Mouse (Mus musculus) forebrain, postnatal 0 days (tissue): ENCODE results near the gene Hic1. TPM values are rescaled to one million over a fixed set of nuclear protein-coding genes. Genes with fewer than 3 reads are reported as not detected.

Experiments
- ATAC-seq: fragments of 200-750 bp; cut with Nextera tagmentation; 2 replicates; pipeline ENCODE4 v1.8.0; 2017; ENCODE audit warnings: mild to moderate bottlenecking, moderate library complexity
- DNase-seq: peaks from one replicate; pipeline ENCODE4 v3.0.0-alpha.2; 2015
- H3K27ac ChIP-seq: fragments of 300-500 bp; sonication (generic); 2 replicates; pipeline ENCODE4 v1.5.1; 2014; ENCODE audit warnings: low read depth, mild to moderate bottlenecking, antibody characterized with exemption, low read length, moderate library complexity, mixed read lengths
- H3K27me3 ChIP-seq: fragments of 300-500 bp; sonication (generic); 2 replicates; pipeline ENCODE4 v1.6.1; 2014; ENCODE audit warnings: mild to moderate bottlenecking, low read length, mixed read lengths; ENCODE audit not compliant: insufficient read depth
- H3K36me3 ChIP-seq: fragments of 300-500 bp; sonication (generic); 2 replicates; pipeline ENCODE4 v1.6.1; 2014; ENCODE audit warnings: mild to moderate bottlenecking, moderate library complexity; ENCODE audit not compliant: insufficient read depth
- H3K4me1 ChIP-seq: fragments of 300-500 bp; sonication (generic); 2 replicates; pipeline ENCODE4 v1.6.1; 2014; ENCODE audit warnings: antibody characterized with exemption; ENCODE audit not compliant: insufficient read depth
- H3K4me2 ChIP-seq: fragments of 300-500 bp; sonication (generic); 2 replicates; pipeline ENCODE4 v1.6.1; 2014; ENCODE audit warnings: low read depth, mild to moderate bottlenecking, moderate library complexity
- H3K4me3 ChIP-seq: fragments of 300-500 bp; sonication (generic); 2 replicates; pipeline ENCODE4 v1.5.1; 2014; ENCODE audit warnings: low read depth, low read length, mixed read lengths
- H3K9ac ChIP-seq: fragments of 300-500 bp; sonication (generic); 2 replicates; pipeline ENCODE4 v1.6.1; 2014; ENCODE audit warnings: mild to moderate bottlenecking
- H3K9me3 ChIP-seq: fragments of 300-500 bp; sonication (generic); 2 replicates; pipeline ENCODE4 v1.6.1; 2016; ENCODE audit warnings: low read length
- CTCF ChIP-seq: sonication (generic); IDR thresholded peaks from 2 replicates; pipeline ENCODE4 v1.5.1; 2016; ENCODE audit warnings: antibody characterized with exemption, control low read depth, low read depth
- WGBS: fragments of 180-500 bp; shearing (Covaris S2); extraction: QIAGEN DNeasy Blood & Tissue Kit; methylation state at CpG from one replicate; pipeline ENCODE4 v1.1.7; 2014; 5-methylcytosine and 5-hydroxymethylcytosine counted together
- polyA plus RNA-seq: library from polyadenylated mRNA; unstranded; fragments of >200 nt; fragmentation: Nextera tagmentation; extraction: Ambion mirVana; gene quantifications from 2 replicates; pipeline ENCODE4 v1.2.1, GENCODE M21; 2015
- total RNA-seq: library from RNA; depleted of rRNA; stranded (reverse); fragments of >200 nt; gene quantifications from 2 replicates; pipeline ENCODE4 v1.2.3, GENCODE M21; 2014

Hic1 gene
- total and polyA plus RNA-seq, 2 experiments from 2014 or later = 1.7 to 4.5 TPM

DNA sequence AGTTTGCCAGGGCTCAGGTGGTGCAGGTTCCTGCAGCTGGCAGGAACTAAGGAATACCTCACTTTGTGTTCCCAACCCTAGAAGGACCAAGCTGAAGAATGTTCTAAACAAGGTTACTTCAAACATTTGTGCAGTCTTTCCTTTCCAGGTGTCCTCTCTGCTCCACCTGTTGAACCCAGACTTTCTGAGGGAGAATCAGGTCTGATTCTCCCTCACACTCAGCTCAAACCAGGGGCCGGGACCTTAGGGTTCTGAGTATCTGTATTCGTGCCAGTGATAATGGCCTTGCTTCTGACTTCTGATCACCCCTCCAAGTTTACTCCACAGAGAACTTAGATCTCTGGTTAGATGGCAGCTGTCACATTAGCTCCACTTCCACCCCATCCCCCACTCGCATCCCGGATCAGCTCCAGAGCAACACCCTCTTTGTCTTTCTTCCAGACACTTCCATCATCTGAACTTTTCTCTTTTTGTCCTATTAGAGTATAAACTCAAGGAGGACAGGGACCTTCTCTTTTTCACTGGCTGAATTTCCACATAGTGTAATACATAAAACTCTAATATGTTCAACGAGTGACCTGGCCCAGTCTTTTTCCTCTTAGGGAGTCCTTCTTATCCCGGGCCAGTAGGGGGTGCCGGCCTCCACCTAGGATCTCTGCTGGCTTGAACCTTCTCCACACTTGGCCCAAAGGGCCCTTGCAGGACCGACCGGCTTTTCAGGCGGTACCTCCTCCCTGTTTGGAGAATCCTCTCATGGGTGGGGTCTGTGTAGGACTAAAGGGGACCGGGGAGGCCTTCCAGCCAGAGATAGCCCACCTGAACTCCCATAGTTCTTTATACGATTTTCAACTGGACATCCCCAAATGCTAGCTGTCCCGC is 23.3 kb upstream of the Hic1 start:
- Histone ChIP-seq H3K4me3 (peak overlapping the region; percentile 47), H3K4me2 (peak overlapping the region; percentile 73), H3K27ac (no peak overlapping the region), H3K9me3 (no peaks in the 10 kb centered on the region), H3K4me1 (peaks cover 23% of the 10 kb centered on the region; the same call in 1 of the 2 replicates), H3K9ac (0 out of 2 replicates have a peak overlapping the region, but pooled peaks have one; percentile 52), H3K36me3 (no peaks in the 10 kb centered on the region), H3K27me3 (peaks cover 32% of the 10 kb centered on the region)
- WGBS = 20% methylated on average over 13 of the region's 13 CpGs
- ATAC-seq = peak; percentile 59
- peak; percentile 79 for TF ChIP-seq CTCF
- DNase-seq = peak; percentile 76

GRCm38 (mm10) chr11:75191841-75192240 is 22.5 kb upstream of the Hic1 start:
- 59% methylated on average over 6 of the region's 6 CpGs for WGBS
- Histone ChIP-seq H3K27me3 (peaks cover 32% of the 10 kb centered on the region), H3K4me3 (no peak overlapping the region), H3K27ac (no peak overlapping the region), H3K4me1 (peaks cover 23% of the 10 kb centered on the region; the same call in 1 of the 2 replicates), H3K4me2 (no peak overlapping the region), H3K9me3 (no peaks in the 10 kb centered on the region), H3K9ac (no peak overlapping the region), H3K36me3 (no peaks in the 10 kb centered on the region)
- ATAC-seq (no peak), DNase-seq (no peak)
- TF ChIP-seq CTCF = no peak

DNA sequence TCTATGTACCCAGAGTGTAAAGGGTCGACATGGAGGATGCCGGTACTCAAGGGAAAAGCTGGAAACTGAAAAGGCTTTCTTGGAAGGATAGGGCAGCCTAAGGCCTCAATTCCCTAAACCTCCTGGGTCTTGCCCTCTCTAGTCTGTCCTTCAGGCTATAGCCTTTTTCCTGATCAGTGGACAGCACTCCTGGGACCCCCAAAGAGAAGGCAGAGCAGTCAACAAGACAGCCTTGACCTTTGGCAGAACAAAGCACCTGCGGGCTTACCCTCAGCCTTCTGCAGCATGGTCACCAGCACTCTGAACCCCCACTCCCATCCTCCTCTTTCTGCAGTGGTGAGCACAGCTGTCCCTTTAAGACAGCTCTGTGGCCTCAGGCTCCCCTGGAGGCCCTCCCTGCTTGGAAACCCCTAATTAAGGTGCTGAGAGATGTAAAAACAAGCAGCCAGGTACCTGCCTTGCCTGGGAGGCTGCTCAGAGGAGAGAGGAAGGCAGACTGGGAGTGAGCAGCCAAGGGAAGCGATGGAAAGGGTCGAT is 21.7 kb upstream of the Hic1 start, which contains the start of gene Dph1:
Gene Dph1 (minus strand): TSS at position 337 of the 537 bp plus-strand sequence.
- H3K36me3 ChIP-seq = no peaks in the 10 kb centered on the region
- WGBS = 42% methylated on average over 5 of the region's 5 CpGs
- no peak for ATAC-seq

DNA sequence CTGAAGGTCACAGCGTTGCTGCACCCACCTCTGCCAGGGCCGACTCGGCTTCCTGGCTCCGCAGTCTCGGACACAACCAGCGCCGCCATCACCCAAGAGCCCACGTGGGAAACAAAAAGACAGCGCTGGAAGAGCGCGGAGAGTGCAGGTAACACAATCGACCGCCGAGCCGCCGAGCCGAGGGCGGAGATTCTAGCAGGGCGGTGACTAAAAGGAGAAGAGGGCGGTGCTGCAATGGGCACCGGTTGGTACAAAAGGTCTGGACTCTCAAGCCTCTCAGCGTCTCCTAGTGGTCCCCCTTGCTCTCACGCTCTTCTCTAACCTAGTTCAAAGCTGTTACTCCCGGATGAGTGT is 21.0 kb upstream of the Hic1 start:
- Histone ChIP-seq H3K9me3 (no peaks in the 10 kb centered on the region), H3K27ac (no peak overlapping the region), H3K27me3 (peaks cover 21% of the 10 kb centered on the region; the same call in 1 of the 2 replicates), H3K4me1 (peaks cover 20% of the 10 kb centered on the region; the same call in 1 of the 2 replicates), H3K9ac (peak overlapping the region; percentile 61), H3K36me3 (no peaks in the 10 kb centered on the region), H3K4me2 (peak overlapping the region; percentile 88), H3K4me3 (peak overlapping the region; percentile 82)
- DNase-seq (peak; percentile 89), ATAC-seq (peak; percentile 88)
- 2% methylated on average over 24 of the region's 24 CpGs for WGBS
- peak; percentile 49 for TF ChIP-seq CTCF

More for the DNA sequence above, 21.7 kb upstream of the Hic1 start, which contains the start of gene Dph1:
- no peak for TF ChIP-seq CTCF
- peaks cover 23% of the 10 kb centered on the region; the same call in 1 of the 2 replicates for H3K4me1 ChIP-seq
- peak within 1 kb of the TSS; percentile 88 for H3K4me2 ChIP-seq
- peaks cover 26% of the 10 kb centered on the region for H3K27me3 ChIP-seq
- H3K9ac ChIP-seq = peak within 1 kb of the TSS; percentile 61
- no peak within 1 kb of the TSS for H3K27ac ChIP-seq
- peak within 1 kb of the TSS; percentile 82 for H3K4me3 ChIP-seq
- H3K9me3 ChIP-seq = no peaks in the 10 kb centered on the region
- no peak for DNase-seq

GRCm38 (mm10) chr11:75189713-75190370 is 20.5 kb upstream of the Hic1 start:
- Histone ChIP-seq H3K4me2 (peak overlapping the region; percentile 88), H3K4me1 (peaks cover 16% of the 10 kb centered on the region; the same call in 1 of the 2 replicates), H3K9ac (peak overlapping the region; percentile 61), H3K27ac (no peak overlapping the region), H3K27me3 (peaks cover 18% of the 10 kb centered on the region; the same call in 1 of the 2 replicates), H3K9me3 (no peaks in the 10 kb centered on the region), H3K4me3 (peak overlapping the region; percentile 82), H3K36me3 (no peaks in the 10 kb centered on the region)
- under 1% methylated on average over 22 of the region's 22 CpGs for WGBS
- DNase-seq = no peak
- no peak for TF ChIP-seq CTCF
- 0 out of 2 replicates have a peak, but pooled peaks have one; percentile 6 for ATAC-seq

DNA sequence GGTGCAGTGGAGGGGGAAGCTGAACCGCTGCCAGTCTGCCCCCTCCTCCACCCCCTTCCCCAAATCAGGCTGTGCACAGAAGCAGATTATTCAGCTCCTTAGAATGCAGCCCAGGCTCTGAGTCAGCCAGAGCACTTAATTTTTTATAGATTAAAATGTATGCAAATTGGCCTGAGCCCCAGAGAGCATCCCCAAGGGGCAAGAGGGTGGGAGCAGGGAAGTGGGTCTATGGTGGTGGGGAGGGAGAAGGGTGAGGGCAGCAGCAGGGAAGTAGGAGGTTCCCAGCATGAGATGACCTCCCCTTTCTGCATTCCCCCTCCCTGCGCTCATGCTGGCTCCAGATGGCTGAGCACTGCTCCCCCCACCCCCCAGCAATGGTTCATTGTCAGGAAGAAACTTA is 15.7 kb upstream of the Hic1 start:
- Histone ChIP-seq H3K4me3 (no peak overlapping the region), H3K27me3 (no peaks in the 10 kb centered on the region), H3K9ac (no peak overlapping the region), H3K9me3 (no peaks in the 10 kb centered on the region), H3K4me2 (no peak overlapping the region), H3K27ac (no peak overlapping the region), H3K4me1 (peaks cover 8% of the 10 kb centered on the region; the same call in 1 of the 2 replicates), H3K36me3 (peaks cover 27% of the 10 kb centered on the region)
- TF ChIP-seq CTCF = no peak
- DNase-seq (no peak), ATAC-seq (no peak)
- 75% methylated on average over 2 of the region's 2 CpGs for WGBS
